Mouse (Mus musculus): ENCODE results near the gene Jam3. TPM values are rescaled to one million over a fixed set of nuclear protein-coding genes. Genes with fewer than 3 reads are reported as not detected.

The Jam3 gene
- total and polyA plus RNA-seq, 3 experiments: 0.43 TPM; not detected in 2

DNA sequence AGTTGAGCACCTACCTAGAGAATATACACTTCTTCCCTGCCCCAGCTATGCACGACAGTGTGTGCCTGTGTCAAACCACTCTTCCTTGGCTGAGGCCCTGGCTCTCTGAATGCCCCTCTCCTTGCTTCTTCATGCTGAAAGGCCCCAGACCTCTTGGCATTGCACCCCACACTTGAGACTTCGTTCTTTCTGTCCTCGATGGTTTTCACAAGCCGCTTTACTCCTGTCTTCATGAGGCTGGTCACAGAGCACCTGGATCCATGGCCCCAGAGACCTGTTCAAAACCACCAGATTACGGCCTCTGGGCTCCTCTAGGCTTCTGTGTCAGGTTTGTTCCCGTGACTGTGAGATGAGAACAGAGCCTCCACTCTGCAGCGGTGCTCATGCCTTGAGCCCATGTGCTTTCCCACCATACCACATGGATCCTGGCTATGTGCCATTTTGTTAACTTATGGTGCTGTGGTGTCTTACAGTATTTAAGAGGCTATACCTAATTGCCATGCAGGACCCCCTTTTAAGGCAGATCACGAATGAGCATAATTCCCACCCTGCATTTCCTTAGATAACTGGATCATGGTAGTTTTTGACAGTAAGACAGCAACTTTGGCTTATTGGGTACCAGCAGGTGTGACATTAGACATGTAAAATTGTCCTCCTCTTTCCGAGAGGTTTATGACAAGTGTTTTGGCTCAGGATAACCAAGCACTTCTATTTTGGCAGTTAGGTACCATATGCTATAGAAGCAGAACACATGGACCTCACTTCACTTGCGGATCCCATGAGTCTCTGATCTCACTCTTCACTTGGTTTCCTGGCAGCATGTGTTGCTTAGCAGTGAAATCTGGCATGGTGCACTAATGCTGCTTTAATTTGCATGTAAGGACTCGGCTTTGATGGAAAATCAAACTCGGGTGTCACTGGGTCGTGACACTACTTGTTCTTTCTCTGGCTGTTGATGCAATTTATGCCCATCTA, 64.1 kb downstream of the Jam3 start:
- H3K9ac ChIP-seq (ENCODE audit: control insufficient read depth, low read depth, low read length, poor library complexity, severe bottlenecking): no peak overlapping the region
- TF ChIP-seq BHLHE40 (IDR thresholded peaks at IDR 0.05; ENCODE audit: borderline replicate concordance, low read depth, low read length): no peak
- no peak overlapping the region for H3K4me3 ChIP-seq (ENCODE audit: control insufficient read depth in 1 of 2, insufficient read depth in 1 of 2, low read depth in 2 of 2, low read length in 2 of 2)
- no peaks in the 10 kb centered on the region for H3K27me3 ChIP-seq (ENCODE audit: control insufficient read depth in 1 of 2, insufficient read depth in 2 of 2, low read length in 2 of 2)
- H3K79me2 ChIP-seq (ENCODE audit: control insufficient read depth, insufficient read depth, low read length, poor library complexity): no peaks in the 10 kb centered on the region
- no peaks in the 10 kb centered on the region for H3K9me3 ChIP-seq (replicated peaks; ENCODE audit: insufficient read depth, low read length)
- DNase-seq (ENCODE audit: low read depth, low spot score): no peak
- peaks cover 0 to 4% of the 10 kb centered on the region in 2 experiments; a peak in 2 of 4 replicates for H3K36me3 ChIP-seq (ENCODE audit: control insufficient read depth in 1 of 2, insufficient read depth in 2 of 2, low read length in 2 of 2)
- no peaks in the 10 kb centered on the region for H3K4me1 ChIP-seq (ENCODE audit: control insufficient read depth in 1 of 2, insufficient read depth in 2 of 2, low read length in 2 of 2)
- no peak overlapping the region for H3K27ac ChIP-seq (ENCODE audit: control insufficient read depth, low read depth, low read length)

DNA sequence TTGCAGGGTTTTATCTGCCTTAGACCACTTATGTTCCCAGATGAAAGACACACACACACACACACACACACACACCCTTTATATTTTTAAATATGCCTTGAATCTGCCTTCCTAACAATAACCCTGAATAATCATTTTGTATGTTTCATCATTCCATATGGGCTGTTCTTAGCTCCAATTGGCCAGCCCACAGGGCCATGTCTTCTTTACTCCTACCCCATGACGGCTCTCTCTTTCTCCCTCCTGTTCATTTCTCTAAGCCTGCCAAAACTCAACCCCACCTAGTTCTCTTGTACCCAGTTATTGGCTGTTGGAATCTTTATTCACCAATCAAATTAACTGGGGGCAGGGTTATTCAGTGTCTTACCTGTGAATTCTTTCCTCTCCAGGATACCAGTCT, 65.1 kb downstream of the Jam3 start:
- Histone ChIP-seq H3K9ac (ENCODE audit: control insufficient read depth, low read depth, low read length, poor library complexity, severe bottlenecking) (no peak overlapping the region), H3K79me2 (ENCODE audit: control insufficient read depth, insufficient read depth, low read length, poor library complexity) (no peaks in the 10 kb centered on the region), H3K27ac (ENCODE audit: control insufficient read depth, low read depth, low read length) (no peak overlapping the region), H3K4me1 (ENCODE audit: control insufficient read depth in 1 of 2, insufficient read depth in 2 of 2, low read length in 2 of 2) (no peaks in the 10 kb centered on the region), H3K36me3 (ENCODE audit: control insufficient read depth in 1 of 2, insufficient read depth in 2 of 2, low read length in 2 of 2) (peaks cover 0 to 4% of the 10 kb centered on the region in 2 experiments; a peak in 2 of 4 replicates), H3K4me3 (ENCODE audit: control insufficient read depth in 1 of 2, insufficient read depth in 1 of 2, low read depth in 2 of 2, low read length in 2 of 2) (no peak overlapping the region), H3K9me3 (replicated peaks; ENCODE audit: insufficient read depth, low read length) (no peaks in the 10 kb centered on the region), H3K27me3 (ENCODE audit: control insufficient read depth in 1 of 2, insufficient read depth in 2 of 2, low read length in 2 of 2) (no peaks in the 10 kb centered on the region)
- no peak for TF ChIP-seq MEF2A (IDR thresholded peaks at IDR 0.05; ENCODE audit: extremely low read depth, insufficient replicate concordance, low read depth, low read length, poor library complexity, severe bottlenecking)
- no peak for TF ChIP-seq MYC (IDR thresholded peaks at IDR 0.05; ENCODE audit: low read depth, low read length)
- no peak for TF ChIP-seq RCOR1 (IDR thresholded peaks at IDR 0.05; ENCODE audit: low read depth, low read length)
- no peak for TF ChIP-seq MAX (IDR thresholded peaks at IDR 0.05; ENCODE audit: low read length)
- no peak for TF ChIP-seq TCF12 (IDR thresholded peaks at IDR 0.05; ENCODE audit: low read depth, low read length)
- no peak for TF ChIP-seq GATA1 (IDR thresholded peaks at IDR 0.05; ENCODE audit: low read depth, low read length)
- TF ChIP-seq CTCF (IDR thresholded peaks at IDR 0.05 in 2 of 3, conservative IDR thresholded peaks at IDR 0.05 in 1 of 3; ENCODE audit: control insufficient read depth in 1 of 3, insufficient read depth in 1 of 3, low read depth in 2 of 3, low read length in 3 of 3, poor library complexity in 1 of 3, severe bottlenecking in 1 of 3): no peak
- no peak for TF ChIP-seq NELFE (IDR thresholded peaks at IDR 0.05; ENCODE audit: low read depth, low read length)
- no peak for DNase-seq (ENCODE audit: low read depth, low spot score)

DNA sequence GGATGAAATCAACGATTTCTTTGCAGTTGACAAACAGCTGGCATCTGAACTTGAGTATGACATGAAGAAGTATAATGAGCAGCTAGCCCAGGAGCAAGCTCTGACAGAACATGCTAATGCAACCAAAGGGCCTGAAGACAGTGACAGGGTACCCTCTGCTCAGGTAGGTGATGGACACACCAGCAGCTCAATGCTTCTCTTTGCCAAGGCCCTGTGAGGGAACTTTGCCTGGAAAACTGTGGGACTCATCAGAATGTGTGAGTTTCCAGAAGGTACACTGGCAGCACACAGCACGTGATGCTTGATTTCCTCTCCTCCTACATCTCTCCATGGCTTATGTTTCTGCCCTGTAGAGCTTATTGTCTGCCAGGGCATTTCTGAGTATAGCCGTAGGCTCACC, 67.8 kb downstream of the Jam3 start:
- H3K27me3 ChIP-seq (ENCODE audit: control insufficient read depth in 1 of 2, insufficient read depth in 2 of 2, low read length in 2 of 2): no peaks in the 10 kb centered on the region
- H3K9me3 ChIP-seq (replicated peaks; ENCODE audit: insufficient read depth, low read length): no peaks in the 10 kb centered on the region
- H3K9ac ChIP-seq (ENCODE audit: control insufficient read depth, low read depth, low read length, poor library complexity, severe bottlenecking): no peak overlapping the region
- no peaks in the 10 kb centered on the region for H3K79me2 ChIP-seq (ENCODE audit: control insufficient read depth, insufficient read depth, low read length, poor library complexity)
- no peak for TF ChIP-seq MAZ (IDR thresholded peaks at IDR 0.05; ENCODE audit: low read depth, low read length)
- TF ChIP-seq MEF2A (IDR thresholded peaks at IDR 0.05; ENCODE audit: extremely low read depth, insufficient replicate concordance, low read depth, low read length, poor library complexity, severe bottlenecking): no peak
- TF ChIP-seq GATA1 (IDR thresholded peaks at IDR 0.05; ENCODE audit: low read depth, low read length): no peak
- TF ChIP-seq KAT2A (conservative IDR thresholded peaks at IDR 0.05; ENCODE audit: low read depth, low read length): no peak
- no peak for TF ChIP-seq RAD21 (IDR thresholded peaks at IDR 0.05; ENCODE audit: low read depth, low read length)
- no peak for TF ChIP-seq HCFC1 (IDR thresholded peaks at IDR 0.05; ENCODE audit: low read depth, low read length)
- TF ChIP-seq EP300 (IDR thresholded peaks at IDR 0.05; ENCODE audit: low read depth in 1 of 2, low read length in 2 of 2): no peak
- TF ChIP-seq GABPA (IDR thresholded peaks at IDR 0.05; ENCODE audit: low read depth, low read length): no peak
- TF ChIP-seq SMC3 (IDR thresholded peaks at IDR 0.05; ENCODE audit: low read depth, low read length): no peak
- no peak for TF ChIP-seq ZMIZ1 (IDR thresholded peaks at IDR 0.05; ENCODE audit: low read depth, low read length)
- no peak for TF ChIP-seq POLR2A (IDR thresholded peaks at IDR 0.05; ENCODE audit: control insufficient read depth in 1 of 2, insufficient read depth in 1 of 2, low read depth in 1 of 2, low read length in 2 of 2, poor library complexity in 1 of 2)
- no peak for TF ChIP-seq USF1 (IDR thresholded peaks at IDR 0.05; ENCODE audit: low read depth, low read length)
- no peak for TF ChIP-seq MAX (IDR thresholded peaks at IDR 0.05; ENCODE audit: low read length)
- no peak for TF ChIP-seq ETS1 (IDR thresholded peaks at IDR 0.05; ENCODE audit: low read depth, low read length)
- TF ChIP-seq UBTF (IDR thresholded peaks at IDR 0.05; ENCODE audit: borderline replicate concordance, insufficient read depth, low read depth, low read length): no peak
- TF ChIP-seq BHLHE40 (IDR thresholded peaks at IDR 0.05; ENCODE audit: borderline replicate concordance, low read depth, low read length): no peak
- TF ChIP-seq ELF1 (IDR thresholded peaks at IDR 0.05; ENCODE audit: low read depth, low read length): no peak
- H3K4me3 ChIP-seq (ENCODE audit: control insufficient read depth in 1 of 2, insufficient read depth in 1 of 2, low read depth in 2 of 2, low read length in 2 of 2): no peak overlapping the region
- no peak overlapping the region for H3K27ac ChIP-seq (ENCODE audit: control insufficient read depth, low read depth, low read length)
- no peaks in the 10 kb centered on the region for H3K4me1 ChIP-seq (ENCODE audit: control insufficient read depth in 1 of 2, insufficient read depth in 2 of 2, low read length in 2 of 2)
- no peak for DNase-seq (ENCODE audit: low read depth, low spot score)
- peaks cover 0 to 8% of the 10 kb centered on the region in 2 experiments; a peak in 2 of 4 replicates for H3K36me3 ChIP-seq (ENCODE audit: control insufficient read depth in 1 of 2, insufficient read depth in 2 of 2, low read length in 2 of 2)
